Mouse (Mus musculus) embryonic facial prominence, embryonic 12.5 days (tissue): ENCODE results near the gene Gpsm1. TPM values are rescaled to one million over a fixed set of nuclear protein-coding genes. Genes with fewer than 3 reads are reported as not detected.

Experiments
- ATAC-seq: fragments of 200-750 bp; cut with Nextera tagmentation; 2 replicates; pipeline ENCODE4 v1.8.0; 2017; ENCODE audit not compliant: insufficient number of reproducible peaks, insufficient read depth, low FRiP score, low TSS enrichment
- H3K27ac ChIP-seq: fragments of 300-500 bp; sonication (generic); 2 replicates; pipeline ENCODE4 v1.5.1; 2016; ENCODE audit warnings: mild to moderate bottlenecking
- H3K27me3 ChIP-seq: fragments of 300-500 bp; sonication (generic); 2 replicates; pipeline ENCODE4 v1.6.1; 2016; ENCODE audit warnings: mild to moderate bottlenecking, moderate library complexity
- H3K36me3 ChIP-seq: fragments of 300-500 bp; sonication (generic); 2 replicates; pipeline ENCODE4 v1.6.1; 2016; ENCODE audit warnings: mild to moderate bottlenecking
- H3K4me1 ChIP-seq: fragments of 300-500 bp; sonication (generic); 2 replicates; pipeline ENCODE4 v1.6.1; 2016
- H3K4me2 ChIP-seq: fragments of 300-500 bp; sonication (generic); replicated peaks from 2 replicates; pipeline ENCODE4 v1.6.1; 2016; ENCODE audit warnings: mild to moderate bottlenecking, moderate library complexity
- H3K4me3 ChIP-seq: fragments of 300-500 bp; sonication (generic); 2 replicates; pipeline ENCODE4 v1.5.1; 2016; ENCODE audit warnings: mild to moderate bottlenecking
- H3K9ac ChIP-seq: fragments of 300-500 bp; sonication (generic); 2 replicates; pipeline ENCODE4 v1.6.1; 2016; ENCODE audit warnings: mild to moderate bottlenecking, moderate library complexity
- H3K9me3 ChIP-seq: fragments of 300-500 bp; sonication (generic); 2 replicates; pipeline ENCODE4 v1.6.1; 2016; ENCODE audit warnings: mild to moderate bottlenecking, moderate library complexity
- WGBS: fragments of 180-500 bp; shearing (Covaris S2); methylation state at CpG from one replicate; pipeline ENCODE4 v1.1.7; 2016; 5-methylcytosine and 5-hydroxymethylcytosine counted together
- polyA plus RNA-seq: library from polyadenylated mRNA; unstranded; fragments of >200 nt; fragmentation: Nextera tagmentation; extraction: Ambion mirVana; gene quantifications from 2 replicates; pipeline ENCODE4 v1.2.1, GENCODE M21; 2016

The Gpsm1 gene
- polyA plus RNA-seq, 1 experiment from 2014 or later = 82.6 TPM

- WGBS = 64% methylated on average over 2 of the region's 2 CpGs
Measured at GRCm38 (mm10) chr2:26312812-26313211, 2.5 kb upstream of the Gpsm1 start.

GRCm38 (mm10) chr2:26313394-26313793, 1.9 kb upstream of the Gpsm1 start:
- 88% methylated on average over 1 of the region's 1 CpGs for WGBS
- peaks cover 53% of the 10 kb centered on the region for H3K4me1 ChIP-seq
- no peaks in the 10 kb centered on the region for H3K27me3 ChIP-seq
- no peak overlapping the region for H3K9ac ChIP-seq
- H3K36me3 ChIP-seq = no peaks in the 10 kb centered on the region
- H3K4me3 ChIP-seq = no peak overlapping the region
- H3K27ac ChIP-seq = peak overlapping the region; percentile 94
- H3K4me2 ChIP-seq = no peak overlapping the region
- H3K9me3 ChIP-seq = no peaks in the 10 kb centered on the region
- no peak for ATAC-seq

More at GRCm38 (mm10) chr2:26312812-26313211, 2.5 kb upstream of the Gpsm1 start:
- no peaks in the 10 kb centered on the region for H3K27me3 ChIP-seq
- ATAC-seq = no peak
- H3K9me3 ChIP-seq = no peaks in the 10 kb centered on the region
- H3K4me1 ChIP-seq = peaks cover 47% of the 10 kb centered on the region
- H3K4me2 ChIP-seq = no peak overlapping the region
- H3K36me3 ChIP-seq = no peaks in the 10 kb centered on the region
- H3K4me3 ChIP-seq = no peak overlapping the region
- H3K9ac ChIP-seq = no peak overlapping the region
- peak overlapping the region; percentile 94; the same call in 1 of the 2 replicates for H3K27ac ChIP-seq

GRCm38 (mm10) chr2:26314281-26315071, 839 bp upstream of the Gpsm1 start:
- Histone ChIP-seq H3K4me2 (peak overlapping the region; percentile 88), H3K9me3 (no peaks in the 10 kb centered on the region), H3K27me3 (no peaks in the 10 kb centered on the region), H3K27ac (peak overlapping the region; percentile 94), H3K9ac (peak overlapping the region; percentile 90), H3K4me1 (peaks cover 56% of the 10 kb centered on the region), H3K4me3 (peak overlapping the region; percentile 67), H3K36me3 (no peaks in the 10 kb centered on the region)
- WGBS = 22% methylated on average over 13 of the region's 13 CpGs
- ATAC-seq = no peak

- H3K4me2 ChIP-seq = peak overlapping the region; percentile 88
- no peaks in the 10 kb centered on the region for H3K9me3 ChIP-seq
- WGBS = under 1% methylated on average over 11 of the region's 11 CpGs
- H3K4me1 ChIP-seq = peaks cover 47% of the 10 kb centered on the region
- peak overlapping the region; percentile 67 for H3K4me3 ChIP-seq
- ATAC-seq = peak; percentile 18; the same call in 1 of the 2 replicates
- peak overlapping the region; percentile 90 for H3K9ac ChIP-seq
- H3K27ac ChIP-seq = peak overlapping the region; percentile 94
- no peaks in the 10 kb centered on the region for H3K27me3 ChIP-seq
- H3K36me3 ChIP-seq = no peaks in the 10 kb centered on the region
Measured at GRCm38 (mm10) chr2:26315925-26316311, 603 bp downstream of the Gpsm1 start.

- Histone ChIP-seq H3K36me3 (no peaks in the 10 kb centered on the region), H3K4me2 (peak overlapping the region; percentile 88), H3K4me3 (peak overlapping the region; percentile 67), H3K9ac (peak overlapping the region; percentile 90), H3K9me3 (no peaks in the 10 kb centered on the region), H3K27me3 (no peaks in the 10 kb centered on the region), H3K27ac (peak overlapping the region; percentile 94), H3K4me1 (peaks cover 47% of the 10 kb centered on the region)
- WGBS = 47% methylated on average over 9 of the region's 9 CpGs
- peak; percentile 24; the same call in 1 of the 2 replicates for ATAC-seq
Measured at GRCm38 (mm10) chr2:26316576-26317246, 1.4 kb downstream of the Gpsm1 start.

- H3K36me3 ChIP-seq = peaks cover 3% of the 10 kb centered on the region
- peak overlapping the region; percentile 90 for H3K9ac ChIP-seq
- no peak for ATAC-seq
- H3K4me1 ChIP-seq = peaks cover 47% of the 10 kb centered on the region
- H3K4me3 ChIP-seq = peak overlapping the region; percentile 67
- WGBS = 56% methylated on average over 3 of the region's 3 CpGs
- H3K9me3 ChIP-seq = no peaks in the 10 kb centered on the region
- H3K27ac ChIP-seq = peak overlapping the region; percentile 94
- H3K4me2 ChIP-seq = peak overlapping the region; percentile 88
- H3K27me3 ChIP-seq = no peaks in the 10 kb centered on the region
Measured at GRCm38 (mm10) chr2:26317371-26317770, 2.1 kb downstream of the Gpsm1 start.

- peak overlapping the region; percentile 90; the same call in 1 of the 2 replicates for H3K9ac ChIP-seq
- H3K27me3 ChIP-seq = no peaks in the 10 kb centered on the region
- ATAC-seq = no peak
- peak overlapping the region; percentile 88 for H3K4me2 ChIP-seq
- WGBS = 86% methylated on average over 3 of the region's 3 CpGs
- H3K36me3 ChIP-seq = peaks cover 11% of the 10 kb centered on the region
- no peaks in the 10 kb centered on the region for H3K9me3 ChIP-seq
- H3K27ac ChIP-seq = no peak overlapping the region
- H3K4me1 ChIP-seq = peaks cover 47% of the 10 kb centered on the region
- H3K4me3 ChIP-seq = no peak overlapping the region
Measured at GRCm38 (mm10) chr2:26317991-26318672, 2.8 kb downstream of the Gpsm1 start.

- peaks cover 21% of the 10 kb centered on the region for H3K36me3 ChIP-seq
- H3K9ac ChIP-seq = peak overlapping the region; percentile 7; the same call in 1 of the 2 replicates
- peaks cover 44% of the 10 kb centered on the region for H3K4me1 ChIP-seq
- no peak overlapping the region for H3K27ac ChIP-seq
- H3K4me2 ChIP-seq = peak overlapping the region; percentile 4; the same call in 1 of the 2 replicates
- no peak for ATAC-seq
- 87% methylated on average over 9 of the region's 9 CpGs for WGBS
- H3K4me3 ChIP-seq = no peak overlapping the region
- H3K9me3 ChIP-seq = no peaks in the 10 kb centered on the region
- H3K27me3 ChIP-seq = no peaks in the 10 kb centered on the region
Measured at GRCm38 (mm10) chr2:26319109-26319508, 3.8 kb downstream of the Gpsm1 start.

GRCm38 (mm10) chr2:26319519-26320244, 4.4 kb downstream of the Gpsm1 start:
- Histone ChIP-seq H3K27ac (no peak overlapping the region), H3K4me2 (no peak overlapping the region), H3K36me3 (peaks cover 27% of the 10 kb centered on the region), H3K4me3 (no peak overlapping the region), H3K27me3 (no peaks in the 10 kb centered on the region), H3K4me1 (peaks cover 39% of the 10 kb centered on the region), H3K9ac (no peak overlapping the region), H3K9me3 (no peaks in the 10 kb centered on the region)
- no peak for ATAC-seq
- WGBS = 91% methylated on average over 13 of the region's 13 CpGs

GRCm38 (mm10) chr2:26320245-26321185, 5.2 kb downstream of the Gpsm1 start:
- Histone ChIP-seq H3K36me3 (peaks cover 35% of the 10 kb centered on the region), H3K9ac (no peak overlapping the region), H3K4me3 (no peak overlapping the region), H3K27me3 (no peaks in the 10 kb centered on the region), H3K9me3 (no peaks in the 10 kb centered on the region), H3K27ac (no peak overlapping the region), H3K4me2 (no peak overlapping the region), H3K4me1 (peaks cover 35% of the 10 kb centered on the region)
- ATAC-seq = no peak
- WGBS = 89% methylated on average over 14 of the region's 14 CpGs
